Mouse (Mus musculus) cerebellum, postnatal 4 days (tissue): ENCODE data around the gene Olfr414.

ENCODE experiments used
- DNase-seq, 2 experiments: peaks; one replicate each; pipeline ENCODE4 v3.0.0; 2022; ENCODE audit warnings: low spot score in 2 of 2, mixed read lengths in 1 of 2

Gene Olfr414

DNA sequence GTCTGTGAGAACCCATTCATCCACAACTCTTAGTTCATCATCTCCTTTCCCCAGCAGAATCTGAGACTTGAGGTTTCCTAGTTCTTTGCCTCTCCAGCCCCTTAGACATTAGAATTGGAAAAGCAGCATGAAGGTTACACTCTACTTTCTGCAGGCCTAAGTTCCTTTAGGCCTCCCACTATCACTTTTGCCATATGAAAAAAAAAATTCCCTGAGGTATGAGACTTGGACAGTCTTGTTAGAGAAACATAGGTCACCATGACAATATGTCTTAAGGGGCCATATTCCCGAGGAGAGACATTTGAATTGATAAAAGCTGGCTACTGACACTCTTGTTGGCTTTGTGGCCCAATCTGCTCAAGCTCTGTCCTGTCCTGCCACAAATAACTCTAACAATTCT, at the start of gene Olfr414:
Olfr414 (plus strand) TSS at position 301 of the 400 bp plus-strand sequence.
- no peak for DNase-seq

DNA sequence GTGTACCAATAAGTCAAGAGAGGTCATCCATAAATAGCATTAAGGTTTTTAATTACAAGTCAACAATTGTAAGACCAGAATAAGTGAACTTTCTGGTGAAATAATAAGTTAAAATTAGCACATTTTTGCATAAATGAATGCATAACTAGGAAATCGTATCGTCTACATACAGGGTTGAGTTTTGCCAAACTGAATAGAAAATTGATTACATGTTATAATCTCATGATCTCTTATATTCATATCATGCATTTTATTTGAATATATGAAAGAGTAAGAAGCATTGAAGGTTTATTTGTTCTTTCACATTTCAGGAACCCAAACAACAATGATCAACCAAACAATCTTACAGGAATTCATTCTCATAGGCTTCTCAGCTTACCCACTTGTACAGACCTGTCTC, 33.1 kb upstream of the Olfr414 start, which contains the start of gene Olfr248:
Olfr248 (plus strand) TSS at position 301 of the 400 bp plus-strand sequence.
- DNase-seq, result no peak

GRCm38 (mm10) chr1:174422959-174423358, 905 bp upstream of the Olfr414 start:
- DNase-seq, result no peak

DNA sequence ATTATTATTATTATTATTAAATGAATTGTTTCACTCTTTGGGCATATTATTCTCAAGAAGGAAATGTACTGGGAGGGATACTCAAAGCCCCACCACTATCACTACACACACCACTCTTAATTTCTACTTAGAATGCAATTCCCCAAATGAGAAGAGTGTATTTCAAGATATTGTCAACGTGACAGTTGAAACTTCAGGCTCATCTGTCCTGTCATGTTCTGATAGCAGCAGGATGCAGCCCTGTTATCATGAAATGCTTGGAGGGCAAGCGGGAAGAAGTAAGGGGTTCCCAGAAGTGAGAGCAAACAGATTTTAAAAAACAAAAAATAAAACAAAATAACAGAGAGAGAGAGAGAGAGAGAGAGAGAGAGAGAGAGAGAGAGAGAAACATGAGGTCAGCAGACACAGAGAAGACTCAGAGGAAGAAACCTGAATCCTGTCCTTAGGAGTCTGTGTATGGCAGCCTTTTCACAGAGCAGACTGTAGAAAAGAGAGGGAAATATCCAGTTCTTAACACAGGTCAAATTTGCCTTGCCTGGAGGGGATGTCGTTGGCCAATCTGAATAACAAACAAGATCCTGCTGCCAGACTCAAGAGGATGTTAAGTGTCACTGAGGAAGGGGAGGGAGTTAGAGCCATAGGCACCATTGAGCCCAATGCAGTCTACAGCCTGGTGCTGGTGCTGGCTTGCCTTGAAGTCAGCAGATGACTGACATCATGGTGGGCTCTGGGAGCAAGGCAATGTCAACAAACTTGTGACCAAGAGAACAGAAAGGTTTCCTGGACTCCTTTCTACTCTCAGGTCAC, 2.5 kb downstream of the Olfr414 start:
- no peak for DNase-seq

DNA sequence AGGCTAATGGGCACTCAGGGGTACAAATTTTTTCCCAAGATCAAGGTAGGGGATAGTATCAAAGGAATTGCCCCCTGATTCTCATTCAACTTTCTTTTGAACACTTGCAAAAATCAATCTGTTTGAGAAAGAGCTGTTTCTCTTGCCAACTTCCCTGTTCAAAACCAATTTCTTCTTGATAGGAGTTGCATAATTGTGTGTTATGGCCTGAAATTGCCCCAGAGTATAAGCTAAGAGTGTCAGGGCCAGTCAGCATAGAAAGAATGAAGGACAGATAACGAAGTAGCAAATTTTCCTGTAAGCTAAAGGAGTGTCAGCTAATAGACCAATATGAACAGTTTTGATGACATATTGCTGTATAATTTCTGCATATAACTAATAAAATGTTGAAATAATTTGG, 3.5 kb downstream of the Olfr414 start:
- no peak for DNase-seq

DNA sequence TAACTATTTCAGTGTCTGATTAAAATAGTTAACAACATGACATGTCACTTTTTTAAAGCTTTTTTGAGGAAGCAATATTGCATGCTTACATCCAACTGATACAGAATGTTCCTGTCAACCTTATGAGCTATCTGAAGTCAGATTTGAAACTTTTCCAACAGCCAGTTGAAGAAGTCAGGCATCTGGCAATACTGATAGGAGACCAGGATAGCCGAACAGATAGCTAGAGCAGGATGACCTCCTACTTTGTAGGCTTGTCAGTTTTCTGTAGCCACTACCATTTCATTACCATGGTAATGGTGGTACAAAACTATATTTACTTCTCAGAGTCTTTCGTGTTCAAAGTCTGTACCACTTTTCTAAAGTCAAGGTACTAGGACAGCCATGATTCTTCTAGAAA, 4.5 kb downstream of the Olfr414 start:
- DNase-seq, result no peak

DNA sequence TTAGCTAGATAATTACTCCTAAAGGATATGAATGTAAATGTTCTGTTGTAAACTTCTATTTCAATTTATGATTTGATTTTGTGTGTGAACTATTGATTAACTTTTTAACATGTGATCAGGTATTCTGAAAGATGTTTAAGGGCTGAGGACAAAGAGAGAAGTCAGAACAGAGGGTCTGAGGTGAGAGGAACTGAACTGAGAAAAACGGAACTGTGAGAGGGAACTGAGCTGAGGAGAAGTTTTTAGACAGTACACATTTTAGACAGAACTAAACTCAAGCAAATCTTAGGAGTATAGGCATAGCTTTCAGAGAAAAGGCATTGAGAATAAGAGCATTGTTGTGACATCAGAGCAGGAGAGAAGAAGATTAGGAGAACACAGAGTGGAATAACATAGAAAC, 10.3 kb downstream of the Olfr414 start:
- no peak for DNase-seq

- no peak for DNase-seq
Observed at GRCm38 (mm10) chr1:174441782-174442181, 17.9 kb downstream of the Olfr414 start, which contains the start of gene Olfr220. Olfr220 (plus strand) TSS chr1:174442082.

GRCm38 (mm10) chr1:174455100-174455499, 31.2 kb downstream of the Olfr414 start:
- no peak for DNase-seq

DNA sequence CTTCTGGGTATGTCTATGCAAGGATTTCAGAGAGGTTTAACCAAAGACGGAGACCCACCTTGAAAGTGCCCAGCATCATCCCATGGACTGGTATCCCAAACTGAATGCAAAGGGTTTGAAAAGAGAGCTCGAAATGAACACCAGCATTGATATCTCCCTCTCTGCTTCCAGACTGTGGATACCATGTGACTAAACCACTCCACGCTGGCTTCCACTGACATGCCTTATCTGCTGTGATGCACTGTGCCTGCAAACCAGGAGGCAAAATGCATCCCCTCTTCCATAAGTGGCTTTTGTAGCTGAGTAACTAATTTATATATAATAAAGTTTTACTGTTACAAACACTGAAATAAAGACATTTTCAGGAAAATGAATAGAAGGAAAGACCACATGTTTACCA, 41.5 kb downstream of the Olfr414 start:
- DNase-seq, result no peak

GRCm38 (mm10) chr1:174466240-174466639, 42.4 kb downstream of the Olfr414 start:
- DNase-seq, result no peak

GRCm38 (mm10) chr1:174469736-174470135, 45.9 kb downstream of the Olfr414 start:
- DNase-seq, result peak in 1 of 2 experiments; percentile 48

DNA sequence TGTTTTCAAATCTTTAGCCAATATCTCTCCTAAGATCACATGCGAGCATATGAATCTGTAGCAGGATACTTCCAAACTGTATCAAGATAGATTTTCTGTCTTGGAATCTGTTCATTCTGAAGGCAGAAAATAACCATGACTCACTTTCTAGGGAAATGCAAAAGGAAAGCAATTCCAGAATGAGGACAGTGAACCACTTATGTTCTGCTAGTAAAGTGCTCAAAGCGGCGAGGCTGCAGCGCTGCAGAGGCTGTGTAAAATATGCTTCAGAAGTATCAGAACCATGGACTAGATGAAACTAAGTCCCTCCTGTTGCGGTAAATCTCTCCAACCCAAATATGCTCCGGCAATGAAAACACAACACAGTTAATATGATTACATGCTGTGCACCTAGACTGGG, 58.7 kb downstream of the Olfr414 start:
- no peak for DNase-seq
